Mouse (Mus musculus) neural tube, embryonic 11.5 days (tissue): ENCODE data around the gene Hoxa1. TPM values are rescaled to one million over a fixed set of nuclear protein-coding genes. Genes with fewer than 3 reads are reported as not detected.

Experiments
- ATAC-seq: fragments of 200-750 bp; cut with Nextera tagmentation; 2 replicates; pipeline ENCODE4 v1.8.0; 2017; ENCODE audit warnings: moderate number of reproducible peaks, mild to moderate bottlenecking, moderate TSS enrichment, moderate library complexity; ENCODE audit not compliant: insufficient read depth, low FRiP score, low TSS enrichment
- DNase-seq: peaks from one replicate; pipeline ENCODE4 v3.0.0-alpha.2; 2015; ENCODE audit warnings: low spot score
- H3K27ac ChIP-seq: fragments of 300-500 bp; sonication (generic); 2 replicates; pipeline ENCODE4 v1.5.1; 2014; ENCODE audit warnings: low read depth, mild to moderate bottlenecking, low read length
- H3K27me3 ChIP-seq: fragments of 300-500 bp; sonication (generic); 2 replicates; pipeline ENCODE4 v1.6.1; 2014; ENCODE audit warnings: mild to moderate bottlenecking, low read length, mixed read lengths; ENCODE audit not compliant: control insufficient read depth, insufficient read depth
- H3K36me3 ChIP-seq: fragments of 300-500 bp; sonication (generic); 2 replicates; pipeline ENCODE4 v1.6.1; 2014; ENCODE audit warnings: mild to moderate bottlenecking, low read length, moderate library complexity, mixed read lengths; ENCODE audit not compliant: control insufficient read depth, insufficient read depth
- H3K4me1 ChIP-seq: fragments of 300-500 bp; sonication (generic); 2 replicates; pipeline ENCODE4 v1.6.1; 2014; ENCODE audit warnings: low read length, mixed read lengths; ENCODE audit not compliant: control insufficient read depth, insufficient read depth
- H3K4me2 ChIP-seq: fragments of 300-500 bp; sonication (generic); 2 replicates; pipeline ENCODE4 v1.6.1; 2014; ENCODE audit warnings: low read depth, mild to moderate bottlenecking, moderate library complexity
- H3K4me3 ChIP-seq: fragments of 300-500 bp; sonication (generic); 2 replicates; pipeline ENCODE4 v1.5.1; 2014; ENCODE audit warnings: low read depth, low read length
- H3K9ac ChIP-seq: fragments of 300-500 bp; sonication (generic); 2 replicates; pipeline ENCODE4 v1.6.1; 2014; ENCODE audit warnings: mild to moderate bottlenecking, low read length
- H3K9me3 ChIP-seq: fragments of 300-500 bp; sonication (generic); 2 replicates; pipeline ENCODE4 v1.6.1; 2016; ENCODE audit warnings: low read length; ENCODE audit not compliant: control insufficient read depth
- WGBS: fragments of 180-500 bp; shearing (Covaris S2); extraction: QIAGEN DNeasy Blood & Tissue Kit; methylation state at CpG from one replicate; pipeline ENCODE4 v1.1.7; 2014; 5-methylcytosine and 5-hydroxymethylcytosine counted together
- polyA plus RNA-seq: library from polyadenylated mRNA; unstranded; fragments of >200 nt; fragmentation: Nextera tagmentation; extraction: Ambion mirVana; gene quantifications from 2 replicates; pipeline ENCODE4 v1.2.1, GENCODE M21; 2014

Gene Hoxa1
- polyA plus RNA-seq, 1 experiment from 2014 or later = 9.3 TPM

- H3K36me3 ChIP-seq = peaks cover 2% of the 10 kb centered on the region; the same call in 1 of the 2 replicates
- DNase-seq (peak; percentile 97), ATAC-seq (peak; percentile 21)
- WGBS = under 1% methylated on average over 35 of the region's 55 CpGs
- peak overlapping the region; percentile 85 for H3K4me3 ChIP-seq
- H3K4me2 ChIP-seq = peak overlapping the region; percentile 99
- peaks cover 64% of the 10 kb centered on the region for H3K4me1 ChIP-seq
- H3K9me3 ChIP-seq = no peaks in the 10 kb centered on the region
- peak overlapping the region; percentile 100 for H3K27ac ChIP-seq
- H3K9ac ChIP-seq = peak overlapping the region; percentile 89
- no peaks in the 10 kb centered on the region for H3K27me3 ChIP-seq
Measured at GRCm38 (mm10) chr6:52191860-52192550, 33.9 kb upstream of the Hoxa1 start.

GRCm38 (mm10) chr6:52190906-52191810, 33.0 kb upstream of the Hoxa1 start, which contains the start of gene Hoxa4:
Hoxa4 (minus strand) TSS chr6:52191753.
- peaks cover 2% of the 10 kb centered on the region; the same call in 1 of the 2 replicates for H3K36me3 ChIP-seq
- no peaks in the 10 kb centered on the region for H3K9me3 ChIP-seq
- peak within 1 kb of the TSS; percentile 85 for H3K4me3 ChIP-seq
- peak within 1 kb of the TSS; percentile 100 for H3K27ac ChIP-seq
- under 1% methylated on average over 58 of the region's 102 CpGs for WGBS
- no peaks in the 10 kb centered on the region for H3K27me3 ChIP-seq
- peaks cover 63% of the 10 kb centered on the region for H3K4me1 ChIP-seq
- peak; percentile 75 for ATAC-seq
- peak; percentile 82 for DNase-seq
- H3K4me2 ChIP-seq = peak within 1 kb of the TSS; percentile 99
- peak within 1 kb of the TSS; percentile 97 for H3K9ac ChIP-seq

GRCm38 (mm10) chr6:52190410-52190809, 32.3 kb upstream of the Hoxa1 start:
- Histone ChIP-seq H3K27me3 (no peaks in the 10 kb centered on the region), H3K36me3 (peaks cover 2% of the 10 kb centered on the region; the same call in 1 of the 2 replicates), H3K27ac (peak overlapping the region; percentile 100), H3K4me2 (peak overlapping the region; percentile 92), H3K4me1 (peaks cover 62% of the 10 kb centered on the region), H3K9me3 (no peaks in the 10 kb centered on the region), H3K9ac (peak overlapping the region; percentile 97), H3K4me3 (peak overlapping the region; percentile 85)
- DNase-seq (peak; percentile 61), ATAC-seq (no peak)
- WGBS = under 1% methylated on average over 23 of the region's 23 CpGs

GRCm38 (mm10) chr6:52189909-52190308, 31.8 kb upstream of the Hoxa1 start:
- Histone ChIP-seq H3K27me3 (no peaks in the 10 kb centered on the region), H3K27ac (peak overlapping the region; percentile 100), H3K36me3 (peaks cover 2% of the 10 kb centered on the region; the same call in 1 of the 2 replicates), H3K9me3 (no peaks in the 10 kb centered on the region), H3K4me3 (peak overlapping the region; percentile 85), H3K9ac (peak overlapping the region; percentile 97), H3K4me1 (peaks cover 63% of the 10 kb centered on the region), H3K4me2 (peak overlapping the region; percentile 92)
- DNase-seq = peak; percentile 41
- no peak for ATAC-seq
- 10% methylated on average over 8 of the region's 8 CpGs for WGBS

GRCm38 (mm10) chr6:52189172-52189591, 31.1 kb upstream of the Hoxa1 start:
- ATAC-seq (no peak), DNase-seq (peak; percentile 47)
- 14% methylated on average over 5 of the region's 5 CpGs for WGBS
- H3K4me2 ChIP-seq = peak overlapping the region; percentile 92
- H3K36me3 ChIP-seq = peaks cover 2% of the 10 kb centered on the region; the same call in 1 of the 2 replicates
- H3K4me1 ChIP-seq = peaks cover 71% of the 10 kb centered on the region
- H3K9ac ChIP-seq = peak overlapping the region; percentile 97
- H3K27me3 ChIP-seq = no peaks in the 10 kb centered on the region
- peak overlapping the region; percentile 100 for H3K27ac ChIP-seq
- no peaks in the 10 kb centered on the region for H3K9me3 ChIP-seq
- H3K4me3 ChIP-seq = peak overlapping the region; percentile 85

- DNase-seq (peak; percentile 25), ATAC-seq (no peak)
- Histone ChIP-seq H3K27me3 (no peaks in the 10 kb centered on the region), H3K9ac (peak overlapping the region; percentile 37; the same call in 1 of the 2 replicates), H3K36me3 (peaks cover 2% of the 10 kb centered on the region; the same call in 1 of the 2 replicates), H3K4me1 (peaks cover 85% of the 10 kb centered on the region), H3K4me3 (no peak overlapping the region), H3K9me3 (no peaks in the 10 kb centered on the region), H3K4me2 (peak overlapping the region; percentile 92; the same call in 1 of the 2 replicates), H3K27ac (peak overlapping the region; percentile 100)
- WGBS = 30% methylated on average over 1 of the region's 1 CpGs
Measured at GRCm38 (mm10) chr6:52186500-52186899, 28.4 kb upstream of the Hoxa1 start.

- 17% methylated on average over 3 of the region's 3 CpGs for WGBS
- peak overlapping the region; percentile 92; the same call in 1 of the 2 replicates for H3K27ac ChIP-seq
- H3K4me3 ChIP-seq = peak overlapping the region; percentile 17; the same call in 1 of the 2 replicates
- H3K9ac ChIP-seq = peak overlapping the region; percentile 2; the same call in 1 of the 2 replicates
- DNase-seq (no peak), ATAC-seq (no peak)
- H3K9me3 ChIP-seq = no peaks in the 10 kb centered on the region
- H3K4me2 ChIP-seq = peak overlapping the region; percentile 78
- peaks cover 91% of the 10 kb centered on the region for H3K4me1 ChIP-seq
- peaks cover 2% of the 10 kb centered on the region; the same call in 1 of the 2 replicates for H3K36me3 ChIP-seq
- no peaks in the 10 kb centered on the region for H3K27me3 ChIP-seq
Measured at GRCm38 (mm10) chr6:52185834-52186233, 27.7 kb upstream of the Hoxa1 start.

- no peak for ATAC-seq
- WGBS = under 1% methylated on average over 19 of the region's 19 CpGs
- H3K4me1 ChIP-seq = peaks cover 95% of the 10 kb centered on the region
- H3K4me2 ChIP-seq = peak overlapping the region; percentile 78
- H3K27ac ChIP-seq = peak overlapping the region; percentile 92
- H3K36me3 ChIP-seq = peaks cover 2% of the 10 kb centered on the region; the same call in 1 of the 2 replicates
- peak overlapping the region; percentile 17 for H3K4me3 ChIP-seq
- no peaks in the 10 kb centered on the region for H3K9me3 ChIP-seq
- H3K27me3 ChIP-seq = no peaks in the 10 kb centered on the region
- peak overlapping the region; percentile 30 for H3K9ac ChIP-seq
- DNase-seq = peak; percentile 80
Measured at GRCm38 (mm10) chr6:52185222-52185621, 27.1 kb upstream of the Hoxa1 start.
